Mouse (Mus musculus): ENCODE results near the gene B3gnt9.

The B3gnt9 gene

DNA sequence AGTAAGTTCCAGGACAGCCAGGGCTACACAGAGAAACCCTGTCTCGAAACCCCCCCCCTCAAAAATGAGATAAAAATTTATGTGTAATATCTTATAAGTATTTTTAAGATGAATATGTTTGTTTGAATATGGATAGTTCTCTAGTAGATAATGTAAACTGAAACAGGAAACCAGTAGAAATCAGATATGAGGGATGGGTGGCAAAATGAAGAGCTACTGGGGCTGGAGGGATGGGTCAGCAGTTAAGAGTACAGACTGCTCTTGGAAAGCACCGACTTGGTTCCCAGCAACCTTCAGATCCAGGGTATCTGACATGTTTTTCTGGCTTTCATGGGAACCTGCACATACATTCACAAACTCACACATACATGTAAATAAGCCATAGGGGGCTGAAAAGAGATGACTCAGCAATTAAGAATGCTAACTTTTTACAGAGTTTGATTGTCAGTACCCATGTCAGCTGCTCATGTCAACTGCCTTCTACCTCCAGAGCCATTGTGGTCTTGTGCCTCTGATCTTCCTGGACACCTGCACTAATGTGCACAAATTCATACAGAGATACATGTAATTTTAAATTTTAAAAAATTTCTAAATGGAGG is 47.2 kb downstream of the B3gnt9 start:
- no peak for DNase-seq

DNA sequence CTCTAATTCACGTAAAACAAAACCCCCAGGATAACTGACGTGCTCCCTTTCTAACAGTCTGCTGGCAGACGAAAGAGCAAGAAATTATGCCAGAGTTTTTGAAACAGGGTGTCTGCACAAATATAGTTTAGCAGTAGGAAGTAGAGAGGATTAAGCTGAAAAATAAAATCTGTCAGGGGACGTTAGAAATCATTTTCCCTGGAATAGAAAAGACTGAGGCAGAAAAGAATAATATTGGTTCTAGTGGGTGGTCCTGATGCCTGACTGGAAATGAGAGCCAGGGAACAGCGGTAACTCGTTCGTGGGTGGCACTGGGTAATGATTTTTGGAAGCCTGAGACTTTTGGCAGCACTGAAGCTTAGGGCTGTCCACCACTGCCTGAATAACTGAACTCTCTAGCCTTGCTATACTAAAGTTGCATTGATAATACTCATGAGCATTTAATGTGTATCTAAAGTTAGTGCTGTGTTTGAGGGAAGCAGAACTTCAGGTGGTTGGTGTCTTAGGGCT is 48.1 kb downstream of the B3gnt9 start:
- DNase-seq = no peak

DNA sequence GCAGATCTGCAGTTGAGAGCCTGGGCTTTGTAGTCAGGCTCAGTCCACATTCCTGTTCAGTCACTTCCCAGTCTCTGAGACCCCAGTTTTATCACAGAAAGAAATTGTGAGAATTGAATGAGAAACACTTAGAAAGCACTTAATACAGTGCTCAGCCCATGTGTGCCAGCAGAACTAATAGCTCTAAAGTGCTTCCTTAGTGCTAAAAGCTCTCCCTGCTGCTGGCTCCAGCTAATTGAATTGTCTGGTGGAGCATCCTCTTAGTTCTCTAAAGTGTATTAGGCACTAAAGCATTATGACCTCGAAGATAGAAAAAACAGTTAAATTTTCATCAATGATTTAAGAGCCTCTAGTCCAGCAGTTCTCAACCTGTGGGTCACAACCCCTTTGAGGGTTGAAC is 49.2 kb downstream of the B3gnt9 start:
- DNase-seq = peak; percentile 32

Measured in retina, postnatal 1 day (tissue).